Mouse (Mus musculus) embryonic facial prominence, embryonic 12.5 days (tissue): ENCODE data around the gene Gm37240. TPM values are rescaled to one million over a fixed set of nuclear protein-coding genes. Genes with fewer than 3 reads are reported as not detected.

Experiments used
- ATAC-seq: fragments of 200-750 bp; cut with Nextera tagmentation; 2 replicates; pipeline ENCODE4 v1.8.0; 2017; ENCODE audit not compliant: insufficient number of reproducible peaks, insufficient read depth, low FRiP score, low TSS enrichment
- H3K27ac ChIP-seq: fragments of 300-500 bp; sonication (generic); 2 replicates; pipeline ENCODE4 v1.5.1; 2016; ENCODE audit warnings: mild to moderate bottlenecking
- H3K27me3 ChIP-seq: fragments of 300-500 bp; sonication (generic); 2 replicates; pipeline ENCODE4 v1.6.1; 2016; ENCODE audit warnings: mild to moderate bottlenecking, moderate library complexity
- H3K36me3 ChIP-seq: fragments of 300-500 bp; sonication (generic); 2 replicates; pipeline ENCODE4 v1.6.1; 2016; ENCODE audit warnings: mild to moderate bottlenecking
- H3K4me1 ChIP-seq: fragments of 300-500 bp; sonication (generic); 2 replicates; pipeline ENCODE4 v1.6.1; 2016
- H3K4me2 ChIP-seq: fragments of 300-500 bp; sonication (generic); replicated peaks from 2 replicates; pipeline ENCODE4 v1.6.1; 2016; ENCODE audit warnings: mild to moderate bottlenecking, moderate library complexity
- H3K4me3 ChIP-seq: fragments of 300-500 bp; sonication (generic); 2 replicates; pipeline ENCODE4 v1.5.1; 2016; ENCODE audit warnings: mild to moderate bottlenecking
- H3K9ac ChIP-seq: fragments of 300-500 bp; sonication (generic); 2 replicates; pipeline ENCODE4 v1.6.1; 2016; ENCODE audit warnings: mild to moderate bottlenecking, moderate library complexity
- H3K9me3 ChIP-seq: fragments of 300-500 bp; sonication (generic); 2 replicates; pipeline ENCODE4 v1.6.1; 2016; ENCODE audit warnings: mild to moderate bottlenecking, moderate library complexity
- WGBS: fragments of 180-500 bp; shearing (Covaris S2); methylation state at CpG from one replicate; pipeline ENCODE4 v1.1.7; 2016; 5-methylcytosine and 5-hydroxymethylcytosine counted together
- polyA plus RNA-seq: library from polyadenylated mRNA; unstranded; fragments of >200 nt; fragmentation: Nextera tagmentation; extraction: Ambion mirVana; gene quantifications from 2 replicates; pipeline ENCODE4 v1.2.1, GENCODE M21; 2016

The Gm37240 gene
- polyA plus RNA-seq, 1 experiment from 2014 or later = 4.0 TPM

- 83% methylated on average over 3 of the region's 3 CpGs for WGBS
Observed at GRCm38 (mm10) chr3:84930683-84931082, 956.6 kb downstream of the Gm37240 start.

GRCm38 (mm10) chr3:84929171-84929570, 958.1 kb downstream of the Gm37240 start:
- 92% methylated on average over 3 of the region's 3 CpGs for WGBS

More at GRCm38 (mm10) chr3:84930683-84931082, 956.6 kb downstream of the Gm37240 start:
- no peak for ATAC-seq
- H3K4me3 ChIP-seq = no peak overlapping the region
- no peak overlapping the region for H3K4me2 ChIP-seq
- H3K27ac ChIP-seq = no peak overlapping the region
- H3K27me3 ChIP-seq = no peaks in the 10 kb centered on the region
- no peaks in the 10 kb centered on the region for H3K9me3 ChIP-seq
- H3K36me3 ChIP-seq = no peaks in the 10 kb centered on the region
- H3K9ac ChIP-seq = no peak overlapping the region
- no peaks in the 10 kb centered on the region for H3K4me1 ChIP-seq

GRCm38 (mm10) chr3:84927901-84928300, 959.4 kb downstream of the Gm37240 start:
- H3K4me1 ChIP-seq = no peaks in the 10 kb centered on the region
- no peak for ATAC-seq
- H3K9me3 ChIP-seq = no peaks in the 10 kb centered on the region
- H3K27ac ChIP-seq = no peak overlapping the region
- H3K4me3 ChIP-seq = no peak overlapping the region
- 93% methylated on average over 2 of the region's 2 CpGs for WGBS
- no peaks in the 10 kb centered on the region for H3K36me3 ChIP-seq
- H3K27me3 ChIP-seq = no peaks in the 10 kb centered on the region
- H3K9ac ChIP-seq = no peak overlapping the region
- no peak overlapping the region for H3K4me2 ChIP-seq

More at GRCm38 (mm10) chr3:84929171-84929570, 958.1 kb downstream of the Gm37240 start:
- H3K27me3 ChIP-seq = no peaks in the 10 kb centered on the region
- no peak overlapping the region for H3K9ac ChIP-seq
- H3K4me3 ChIP-seq = no peak overlapping the region
- H3K9me3 ChIP-seq = no peaks in the 10 kb centered on the region
- H3K36me3 ChIP-seq = no peaks in the 10 kb centered on the region
- H3K4me1 ChIP-seq = no peaks in the 10 kb centered on the region
- H3K27ac ChIP-seq = no peak overlapping the region
- H3K4me2 ChIP-seq = no peak overlapping the region
- ATAC-seq = no peak

- Histone ChIP-seq H3K4me1 (no peaks in the 10 kb centered on the region), H3K4me3 (no peak overlapping the region), H3K27me3 (no peaks in the 10 kb centered on the region), H3K9me3 (no peaks in the 10 kb centered on the region), H3K36me3 (no peaks in the 10 kb centered on the region), H3K4me2 (no peak overlapping the region), H3K9ac (no peak overlapping the region), H3K27ac (no peak overlapping the region)
- ATAC-seq = no peak
- 83% methylated on average over 8 of the region's 8 CpGs for WGBS
Observed at GRCm38 (mm10) chr3:84927168-84927794, 960.0 kb downstream of the Gm37240 start.

- Histone ChIP-seq H3K9ac (no peak overlapping the region), H3K36me3 (no peaks in the 10 kb centered on the region), H3K27me3 (no peaks in the 10 kb centered on the region), H3K27ac (no peak overlapping the region), H3K4me2 (no peak overlapping the region), H3K4me3 (no peak overlapping the region), H3K9me3 (no peaks in the 10 kb centered on the region), H3K4me1 (no peaks in the 10 kb centered on the region)
- WGBS = 82% methylated on average over 5 of the region's 5 CpGs
- ATAC-seq = no peak
Observed at GRCm38 (mm10) chr3:84926140-84926539, 961.2 kb downstream of the Gm37240 start.

GRCm38 (mm10) chr3:84925229-84925628, 962.1 kb downstream of the Gm37240 start:
- Histone ChIP-seq H3K36me3 (no peaks in the 10 kb centered on the region), H3K4me2 (no peak overlapping the region), H3K27me3 (no peaks in the 10 kb centered on the region), H3K27ac (no peak overlapping the region), H3K9me3 (no peaks in the 10 kb centered on the region), H3K9ac (no peak overlapping the region), H3K4me3 (no peak overlapping the region), H3K4me1 (no peaks in the 10 kb centered on the region)
- 73% methylated on average over 4 of the region's 4 CpGs for WGBS
- no peak for ATAC-seq

- no peak overlapping the region for H3K9ac ChIP-seq
- no peak overlapping the region for H3K4me3 ChIP-seq
- no peak overlapping the region for H3K4me2 ChIP-seq
- no peaks in the 10 kb centered on the region for H3K36me3 ChIP-seq
- 89% methylated on average over 1 of the region's 1 CpGs for WGBS
- no peaks in the 10 kb centered on the region for H3K4me1 ChIP-seq
- no peak overlapping the region for H3K27ac ChIP-seq
- no peaks in the 10 kb centered on the region for H3K9me3 ChIP-seq
- no peaks in the 10 kb centered on the region for H3K27me3 ChIP-seq
- ATAC-seq = no peak
Observed at GRCm38 (mm10) chr3:84923670-84924069, 963.6 kb downstream of the Gm37240 start.

GRCm38 (mm10) chr3:84923256-84923655, 964.1 kb downstream of the Gm37240 start:
- Histone ChIP-seq H3K27ac (no peak overlapping the region), H3K4me1 (no peaks in the 10 kb centered on the region), H3K9ac (no peak overlapping the region), H3K4me2 (no peak overlapping the region), H3K4me3 (no peak overlapping the region), H3K9me3 (no peaks in the 10 kb centered on the region), H3K36me3 (no peaks in the 10 kb centered on the region), H3K27me3 (no peaks in the 10 kb centered on the region)
- WGBS = 60% methylated on average over 1 of the region's 1 CpGs
- no peak for ATAC-seq

- Histone ChIP-seq H3K27ac (no peak overlapping the region), H3K4me1 (no peaks in the 10 kb centered on the region), H3K9me3 (no peaks in the 10 kb centered on the region), H3K36me3 (no peaks in the 10 kb centered on the region), H3K4me3 (no peak overlapping the region), H3K4me2 (no peak overlapping the region), H3K9ac (no peak overlapping the region), H3K27me3 (no peaks in the 10 kb centered on the region)
- WGBS = 76% methylated on average over 6 of the region's 6 CpGs
- ATAC-seq = no peak
Observed at GRCm38 (mm10) chr3:84921704-84922420, 965.5 kb downstream of the Gm37240 start.

GRCm38 (mm10) chr3:84917903-84918679, 969.2 kb downstream of the Gm37240 start:
- H3K27me3 ChIP-seq = no peaks in the 10 kb centered on the region
- no peak for ATAC-seq
- no peak overlapping the region for H3K4me3 ChIP-seq
- no peak overlapping the region for H3K4me2 ChIP-seq
- no peaks in the 10 kb centered on the region for H3K4me1 ChIP-seq
- no peak overlapping the region for H3K9ac ChIP-seq
- WGBS = 83% methylated on average over 9 of the region's 9 CpGs
- H3K27ac ChIP-seq = no peak overlapping the region
- H3K9me3 ChIP-seq = no peaks in the 10 kb centered on the region
- H3K36me3 ChIP-seq = no peaks in the 10 kb centered on the region

GRCm38 (mm10) chr3:84914284-84914683, 973.0 kb downstream of the Gm37240 start:
- Histone ChIP-seq H3K27ac (no peak overlapping the region), H3K4me3 (no peak overlapping the region), H3K9ac (no peak overlapping the region), H3K4me2 (no peak overlapping the region), H3K27me3 (no peaks in the 10 kb centered on the region), H3K36me3 (no peaks in the 10 kb centered on the region), H3K9me3 (no peaks in the 10 kb centered on the region), H3K4me1 (no peaks in the 10 kb centered on the region)
- no peak for ATAC-seq
- WGBS = 63% methylated on average over 1 of the region's 1 CpGs

GRCm38 (mm10) chr3:84906528-84906927, 980.8 kb downstream of the Gm37240 start:
- H3K36me3 ChIP-seq = no peaks in the 10 kb centered on the region; the same call in 1 of the 2 replicates
- ATAC-seq = no peak
- no peaks in the 10 kb centered on the region for H3K4me1 ChIP-seq
- no peaks in the 10 kb centered on the region for H3K9me3 ChIP-seq
- H3K27me3 ChIP-seq = no peaks in the 10 kb centered on the region
- H3K4me2 ChIP-seq = no peak overlapping the region
- WGBS = 26% methylated on average over 1 of the region's 1 CpGs
- H3K27ac ChIP-seq = no peak overlapping the region
- no peak overlapping the region for H3K4me3 ChIP-seq
- H3K9ac ChIP-seq = no peak overlapping the region
